Mouse (Mus musculus): ENCODE data around the gene Gatb. TPM values are rescaled to one million over a fixed set of nuclear protein-coding genes. Genes with fewer than 3 reads are reported as not detected.

The Gatb gene
- total RNA-seq, 2 experiments from 2014 or later, result 1.4 to 2.1 TPM

- no peak for ATAC-seq (replicated peaks; ENCODE audit: low FRiP score, poor library complexity, severe bottlenecking)
Observed at GRCm38 (mm10) chr3:85592067-85592466, 18.1 kb downstream of the Gatb start.

GRCm38 (mm10) chr3:85592640-85593252 is 18.8 kb downstream of the Gatb start:
- no peak for ATAC-seq (replicated peaks; ENCODE audit: low FRiP score, poor library complexity, severe bottlenecking)

- ATAC-seq (replicated peaks; ENCODE audit: low FRiP score, poor library complexity, severe bottlenecking), result no peak
Observed at GRCm38 (mm10) chr3:85594452-85594851, 20.5 kb downstream of the Gatb start.

GRCm38 (mm10) chr3:85599526-85599925 is 25.6 kb downstream of the Gatb start:
- no peak for ATAC-seq (replicated peaks; ENCODE audit: low FRiP score, poor library complexity, severe bottlenecking)

GRCm38 (mm10) chr3:85601841-85602305 is 28.0 kb downstream of the Gatb start:
- no peak for ATAC-seq (replicated peaks; ENCODE audit: low FRiP score, poor library complexity, severe bottlenecking)

- ATAC-seq (replicated peaks; ENCODE audit: low FRiP score, poor library complexity, severe bottlenecking), result no peak
Observed at GRCm38 (mm10) chr3:85603811-85604210, 29.9 kb downstream of the Gatb start.

GRCm38 (mm10) chr3:85606912-85607311 is 33.0 kb downstream of the Gatb start:
- no peak for ATAC-seq (replicated peaks; ENCODE audit: low FRiP score, poor library complexity, severe bottlenecking)

GRCm38 (mm10) chr3:85607753-85608152 is 33.8 kb downstream of the Gatb start:
- no peak for ATAC-seq (replicated peaks; ENCODE audit: low FRiP score, poor library complexity, severe bottlenecking)

GRCm38 (mm10) chr3:85616389-85616788 is 42.5 kb downstream of the Gatb start:
- no peak for ATAC-seq (replicated peaks; ENCODE audit: low FRiP score, poor library complexity, severe bottlenecking)

GRCm38 (mm10) chr3:85618885-85619284 is 45.0 kb downstream of the Gatb start:
- ATAC-seq (replicated peaks; ENCODE audit: low FRiP score, poor library complexity, severe bottlenecking), result no peak

GRCm38 (mm10) chr3:85619345-85619744 is 45.4 kb downstream of the Gatb start:
- ATAC-seq (replicated peaks; ENCODE audit: low FRiP score, poor library complexity, severe bottlenecking), result no peak

GRCm38 (mm10) chr3:85619751-85620150 is 45.8 kb downstream of the Gatb start:
- ATAC-seq (replicated peaks; ENCODE audit: low FRiP score, poor library complexity, severe bottlenecking), result no peak

- no peak for ATAC-seq (replicated peaks; ENCODE audit: low FRiP score, poor library complexity, severe bottlenecking)
Observed at GRCm38 (mm10) chr3:85629895-85630510, 56.1 kb downstream of the Gatb start.

- ATAC-seq (replicated peaks; ENCODE audit: low FRiP score, poor library complexity, severe bottlenecking), result no peak
Observed at GRCm38 (mm10) chr3:85633733-85634132, 59.8 kb downstream of the Gatb start.

GRCm38 (mm10) chr3:85634389-85635125 is 60.6 kb downstream of the Gatb start:
- ATAC-seq (replicated peaks; ENCODE audit: low FRiP score, poor library complexity, severe bottlenecking), result no peak

- no peak for ATAC-seq (replicated peaks; ENCODE audit: low FRiP score, poor library complexity, severe bottlenecking)
Observed at GRCm38 (mm10) chr3:85635126-85635419, 61.2 kb downstream of the Gatb start.

GRCm38 (mm10) chr3:85635591-85635990 is 61.7 kb downstream of the Gatb start:
- no peak for ATAC-seq (replicated peaks; ENCODE audit: low FRiP score, poor library complexity, severe bottlenecking)

GRCm38 (mm10) chr3:85636716-85637447 is 63.0 kb downstream of the Gatb start:
- no peak for ATAC-seq (replicated peaks; ENCODE audit: low FRiP score, poor library complexity, severe bottlenecking)

GRCm38 (mm10) chr3:85641751-85642150 is 67.8 kb downstream of the Gatb start:
- no peak for ATAC-seq (replicated peaks; ENCODE audit: low FRiP score, poor library complexity, severe bottlenecking)

GRCm38 (mm10) chr3:85644814-85645213 is 70.9 kb downstream of the Gatb start:
- no peak for ATAC-seq (replicated peaks; ENCODE audit: low FRiP score, poor library complexity, severe bottlenecking)
